Mouse (Mus musculus) embryonic facial prominence, embryonic 11.5 days (tissue): ENCODE measurements around the gene Rere. TPM values are rescaled to one million over a fixed set of nuclear protein-coding genes. Genes with fewer than 3 reads are reported as not detected.

Experiments used
- ATAC-seq: fragments of 200-750 bp; cut with Nextera tagmentation; replicated peaks from 2 replicates; pipeline ENCODE4 v1.8.0; 2017; ENCODE audit warnings: low read depth; ENCODE audit not compliant: insufficient number of reproducible peaks, low FRiP score, low TSS enrichment
- DNase-seq: peaks from one replicate; pipeline ENCODE4 v3.0.0-alpha.2; 2015; ENCODE audit warnings: low spot score
- H3K27ac ChIP-seq: fragments of 300-500 bp; sonication (generic); replicated peaks from 2 replicates; pipeline ENCODE4 v1.5.1; 2014; ENCODE audit warnings: mild to moderate bottlenecking, low read depth, low read length, control low read depth
- H3K27me3 ChIP-seq: fragments of 300-500 bp; sonication (generic); 2 replicates; pipeline ENCODE4 v1.6.1; 2014; ENCODE audit warnings: mild to moderate bottlenecking, low read length, moderate library complexity, mixed read lengths; ENCODE audit not compliant: control insufficient read depth, insufficient read depth
- H3K36me3 ChIP-seq: fragments of 300-500 bp; sonication (generic); replicated peaks from 2 replicates; pipeline ENCODE4 v1.6.1; 2014; ENCODE audit warnings: low read depth, mild to moderate bottlenecking, low read length, moderate library complexity, mixed read lengths; ENCODE audit not compliant: control insufficient read depth, insufficient read depth
- H3K4me1 ChIP-seq: fragments of 300-500 bp; sonication (generic); 2 replicates; pipeline ENCODE4 v1.6.1; 2014; ENCODE audit warnings: low read length, mixed read lengths; ENCODE audit not compliant: control insufficient read depth, insufficient read depth
- H3K4me2 ChIP-seq: fragments of 300-500 bp; sonication (generic); 2 replicates; pipeline ENCODE4 v1.6.1; 2014; ENCODE audit warnings: low read depth, mild to moderate bottlenecking, control low read depth, low read length, moderate library complexity
- H3K4me3 ChIP-seq: fragments of 300-500 bp; sonication (generic); 2 replicates; pipeline ENCODE4 v1.5.1; 2014; ENCODE audit warnings: low read depth, low read length, control low read depth
- H3K9ac ChIP-seq: fragments of 300-500 bp; sonication (generic); replicated peaks from 2 replicates; pipeline ENCODE4 v1.6.1; 2014; ENCODE audit warnings: mild to moderate bottlenecking, control low read depth, low read length
- H3K9me3 ChIP-seq: fragments of 300-500 bp; sonication (generic); replicated peaks from 2 replicates; pipeline ENCODE4 v1.6.1; 2016; ENCODE audit warnings: mild to moderate bottlenecking, low read length, inconsistent platforms, mixed read lengths; ENCODE audit not compliant: control insufficient read depth
- WGBS: fragments of 180-500 bp; shearing (Covaris S2); extraction: QIAGEN DNeasy Blood & Tissue Kit; methylation state at CpG from one replicate; pipeline ENCODE4 v1.1.7; 2014; 5-methylcytosine and 5-hydroxymethylcytosine counted together
- polyA plus RNA-seq: library from polyadenylated mRNA; unstranded; fragments of >200 nt; fragmentation: Nextera tagmentation; extraction: Ambion mirVana; gene quantifications from 2 replicates; pipeline ENCODE4 v1.2.1, GENCODE M21; 2014

Gene Rere
- polyA plus RNA-seq, 1 experiment from 2014 or later = 22.9 TPM

DNA sequence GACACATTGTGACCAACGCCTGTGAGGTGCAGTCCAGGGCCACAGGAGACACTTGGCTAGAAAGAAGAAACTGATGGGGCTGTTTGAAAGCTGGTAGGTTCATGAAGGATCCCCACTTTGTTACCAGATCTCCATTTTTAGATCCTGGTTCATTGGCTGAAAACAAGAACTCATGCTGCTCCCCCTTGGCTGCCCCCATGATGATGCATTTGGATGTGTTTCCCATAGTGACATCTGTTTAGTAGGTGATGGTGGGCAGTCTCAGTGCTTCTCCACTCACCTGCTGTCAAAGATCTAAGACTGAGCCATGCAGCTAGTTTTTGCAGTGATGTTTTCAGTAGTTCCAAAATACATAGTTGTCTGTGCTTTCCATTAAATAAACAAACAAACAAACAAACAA lies 247.0 kb downstream of the Rere start:
- Histone ChIP-seq H3K27me3 (no peaks in the 10 kb centered on the region), H3K4me3 (no peak overlapping the region), H3K36me3 (no peaks in the 10 kb centered on the region; the same call in 1 of the 2 replicates), H3K4me1 (no peaks in the 10 kb centered on the region), H3K27ac (no peak overlapping the region), H3K9ac (no peak overlapping the region), H3K9me3 (no peaks in the 10 kb centered on the region), H3K4me2 (no peak overlapping the region)
- DNase-seq (no peak), ATAC-seq (no peak)
- 89% methylated on average over 1 of the region's 1 CpGs for WGBS

DNA sequence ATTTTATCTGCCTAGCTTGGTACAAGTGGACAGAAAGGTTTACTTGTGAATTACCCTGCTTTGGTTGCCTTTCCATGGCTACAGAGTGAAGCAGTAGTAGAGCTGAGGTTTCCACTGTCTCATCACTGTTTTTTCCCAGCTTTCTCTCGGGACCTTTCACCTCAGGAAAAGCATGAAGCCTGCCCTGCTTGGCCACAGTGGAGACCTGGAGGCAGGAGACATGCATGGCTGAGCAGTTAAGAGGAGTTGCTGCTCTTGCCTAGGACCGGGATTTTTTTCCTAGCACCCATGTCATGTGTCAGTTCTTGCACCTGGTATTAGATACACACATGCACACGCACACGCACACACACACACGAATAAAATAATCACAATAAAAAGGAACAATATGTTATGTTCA lies 247.4 kb downstream of the Rere start:
- no peak for ATAC-seq
- H3K9ac ChIP-seq = no peak overlapping the region
- H3K4me3 ChIP-seq = no peak overlapping the region
- no peak for DNase-seq
- no peaks in the 10 kb centered on the region for H3K4me1 ChIP-seq
- no peak overlapping the region for H3K27ac ChIP-seq
- no peak overlapping the region for H3K4me2 ChIP-seq
- WGBS = 87% methylated on average over 5 of the region's 5 CpGs
- H3K27me3 ChIP-seq = no peaks in the 10 kb centered on the region
- no peaks in the 10 kb centered on the region; the same call in 1 of the 2 replicates for H3K36me3 ChIP-seq
- no peaks in the 10 kb centered on the region for H3K9me3 ChIP-seq

DNA sequence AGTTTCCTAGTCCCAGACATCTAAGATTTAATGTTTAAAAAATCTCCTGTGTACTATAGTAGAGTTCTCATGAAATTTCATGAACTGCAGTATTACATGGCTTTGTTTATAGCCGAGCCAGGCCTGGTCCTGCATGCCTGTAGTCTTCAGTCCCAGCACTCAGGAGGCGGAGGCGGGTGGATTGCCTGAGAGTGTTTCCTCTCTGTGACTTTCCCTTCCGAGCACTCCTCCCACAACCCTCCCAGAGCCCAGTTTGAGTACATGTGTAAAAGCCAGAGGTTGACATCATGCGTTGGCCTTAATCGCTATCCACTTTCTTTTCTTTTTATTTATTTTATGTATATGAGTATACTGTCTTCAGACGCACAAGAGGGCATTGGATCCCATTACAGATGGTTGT lies 250.4 kb downstream of the Rere start:
- Histone ChIP-seq H3K27me3 (no peaks in the 10 kb centered on the region), H3K27ac (no peak overlapping the region), H3K9me3 (no peaks in the 10 kb centered on the region), H3K4me2 (no peak overlapping the region), H3K9ac (no peak overlapping the region), H3K4me1 (no peaks in the 10 kb centered on the region), H3K4me3 (no peak overlapping the region), H3K36me3 (no peaks in the 10 kb centered on the region; the same call in 1 of the 2 replicates)
- no peak for DNase-seq
- ATAC-seq = no peak
- 75% methylated on average over 7 of the region's 7 CpGs for WGBS

DNA sequence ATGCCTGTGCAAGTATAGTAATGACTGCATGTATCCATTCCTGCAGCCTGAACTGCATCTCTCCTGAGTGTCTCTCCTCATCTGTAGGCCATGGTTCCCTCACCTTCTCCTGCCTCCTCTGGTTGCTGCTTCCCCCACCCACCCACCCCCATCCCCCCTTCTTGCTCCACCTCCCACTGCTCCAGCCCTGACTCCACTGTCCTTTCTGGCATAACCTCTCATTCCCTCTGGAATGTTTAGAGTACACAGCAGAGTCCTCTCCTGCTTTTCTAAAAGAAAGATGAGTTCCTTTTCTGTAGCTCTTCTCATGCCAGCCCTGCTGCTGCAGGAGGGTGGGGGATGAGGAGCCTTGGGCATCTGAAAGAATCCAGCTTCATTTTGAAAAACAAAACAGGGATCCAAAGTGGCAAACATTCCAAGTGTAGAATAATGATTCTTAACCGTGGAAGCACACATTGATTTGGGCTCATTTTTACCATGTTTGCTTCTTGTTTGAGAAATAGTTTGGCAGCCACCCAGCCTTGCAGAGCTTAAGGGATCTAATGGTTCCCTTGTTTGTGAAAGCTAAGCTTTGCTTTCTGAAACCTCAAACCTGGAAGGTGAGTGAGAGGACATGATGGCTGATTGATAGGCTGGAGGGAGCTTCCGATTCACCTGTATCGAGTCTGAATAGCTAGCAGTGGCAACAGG lies 255.5 kb downstream of the Rere start:
- 82% methylated on average over 3 of the region's 3 CpGs for WGBS
- Histone ChIP-seq H3K9me3 (no peaks in the 10 kb centered on the region), H3K27ac (no peak overlapping the region), H3K4me1 (no peaks in the 10 kb centered on the region), H3K9ac (no peak overlapping the region), H3K27me3 (no peaks in the 10 kb centered on the region), H3K36me3 (peaks cover 4% of the 10 kb centered on the region), H3K4me2 (no peak overlapping the region), H3K4me3 (no peak overlapping the region)
- ATAC-seq (no peak), DNase-seq (no peak)

DNA sequence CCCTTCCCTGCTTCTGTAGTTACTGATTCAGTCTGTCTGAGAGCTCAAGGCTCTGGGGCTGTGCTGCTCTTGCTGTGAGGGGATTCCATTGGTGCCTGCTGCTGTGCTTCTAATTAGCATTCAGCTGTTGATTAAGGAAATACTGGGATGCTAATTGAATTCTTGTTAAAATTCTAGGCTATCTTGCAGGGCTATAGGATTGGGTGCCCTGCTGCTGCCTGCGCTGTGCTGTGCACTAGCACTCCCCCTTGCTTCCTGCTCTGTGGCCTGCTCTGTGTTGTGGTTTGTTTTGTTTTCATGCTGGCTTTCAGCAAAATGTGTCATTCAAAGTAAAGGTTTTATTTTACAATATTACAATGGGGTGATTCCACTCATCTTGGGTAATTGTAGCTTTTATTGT lies 258.4 kb downstream of the Rere start:
- DNase-seq = no peak
- H3K9ac ChIP-seq = no peak overlapping the region
- no peaks in the 10 kb centered on the region for H3K9me3 ChIP-seq
- H3K4me3 ChIP-seq = no peak overlapping the region
- H3K27ac ChIP-seq = no peak overlapping the region
- no peak overlapping the region for H3K4me2 ChIP-seq
- peaks cover 4% of the 10 kb centered on the region; the same call in 1 of the 2 replicates for H3K36me3 ChIP-seq
- WGBS = 78% methylated on average over 1 of the region's 1 CpGs
- no peaks in the 10 kb centered on the region for H3K4me1 ChIP-seq
- H3K27me3 ChIP-seq = no peaks in the 10 kb centered on the region
- no peak for ATAC-seq

DNA sequence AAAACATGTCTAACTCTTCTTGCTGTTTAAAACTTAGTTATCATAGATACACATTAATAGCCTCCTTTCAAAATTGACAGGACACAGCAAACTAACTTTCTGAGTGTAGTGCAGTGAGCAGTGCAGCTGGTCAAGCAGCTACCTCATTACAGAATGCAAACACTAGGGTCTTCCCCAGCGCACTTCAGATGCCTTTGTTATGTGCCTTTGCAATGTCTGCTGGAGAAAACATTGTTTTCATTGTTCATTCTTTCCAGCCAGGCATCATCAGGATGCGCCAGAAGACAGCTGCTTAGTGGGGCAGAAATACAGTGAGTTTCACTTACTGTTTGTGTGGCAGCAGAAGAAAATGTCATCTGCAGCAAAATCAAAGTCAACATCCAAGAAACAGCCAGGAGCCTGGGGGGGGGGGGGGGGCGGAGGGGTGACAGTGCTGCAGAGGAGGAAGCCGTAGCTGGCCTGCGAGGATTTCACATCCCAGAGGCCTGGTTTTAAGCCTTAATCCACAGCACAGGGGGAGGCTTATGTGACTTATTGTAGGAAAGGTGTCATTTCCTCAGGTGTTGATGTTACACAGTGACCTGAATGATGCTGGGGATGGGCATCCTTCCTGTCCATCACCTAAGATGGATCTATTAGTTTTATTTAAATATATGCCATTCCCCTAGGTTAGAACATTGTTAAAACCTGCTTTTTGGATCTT lies 259.1 kb downstream of the Rere start:
- H3K27me3 ChIP-seq = no peaks in the 10 kb centered on the region
- no peaks in the 10 kb centered on the region for H3K4me1 ChIP-seq
- DNase-seq = no peak
- peaks cover 4% of the 10 kb centered on the region; the same call in 1 of the 2 replicates for H3K36me3 ChIP-seq
- H3K9ac ChIP-seq = no peak overlapping the region
- no peak overlapping the region for H3K4me3 ChIP-seq
- WGBS = 55% methylated on average over 5 of the region's 5 CpGs
- no peak for ATAC-seq
- H3K27ac ChIP-seq = no peak overlapping the region
- H3K9me3 ChIP-seq = no peaks in the 10 kb centered on the region
- no peak overlapping the region for H3K4me2 ChIP-seq

DNA sequence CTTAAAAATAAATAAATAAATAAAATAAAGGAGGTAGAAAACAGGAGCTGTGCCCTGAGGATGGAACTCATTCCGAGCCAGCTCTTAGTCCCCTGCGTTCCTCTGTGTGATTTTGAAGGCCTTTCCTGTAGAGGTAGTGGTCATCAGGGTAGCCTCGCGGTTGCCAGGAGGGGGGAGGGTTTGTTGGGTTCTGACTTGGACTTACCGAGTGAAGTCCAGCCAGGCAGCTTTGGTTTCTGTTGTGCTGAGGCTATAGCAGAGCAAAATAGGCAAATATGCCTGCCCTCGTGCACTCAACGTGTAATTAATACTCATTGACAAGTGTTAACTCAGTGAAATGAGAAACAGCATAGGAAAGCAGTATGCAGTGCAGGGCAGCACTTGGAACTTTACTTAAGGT lies 262.8 kb downstream of the Rere start:
- H3K4me2 ChIP-seq = no peak overlapping the region
- no peak overlapping the region for H3K9ac ChIP-seq
- peaks cover 2% of the 10 kb centered on the region; the same call in 1 of the 2 replicates for H3K36me3 ChIP-seq
- H3K9me3 ChIP-seq = no peaks in the 10 kb centered on the region
- H3K4me1 ChIP-seq = no peaks in the 10 kb centered on the region
- no peak overlapping the region for H3K4me3 ChIP-seq
- no peak overlapping the region for H3K27ac ChIP-seq
- H3K27me3 ChIP-seq = no peaks in the 10 kb centered on the region
- no peak for ATAC-seq
- WGBS = 84% methylated on average over 7 of the region's 7 CpGs
- DNase-seq = no peak

DNA sequence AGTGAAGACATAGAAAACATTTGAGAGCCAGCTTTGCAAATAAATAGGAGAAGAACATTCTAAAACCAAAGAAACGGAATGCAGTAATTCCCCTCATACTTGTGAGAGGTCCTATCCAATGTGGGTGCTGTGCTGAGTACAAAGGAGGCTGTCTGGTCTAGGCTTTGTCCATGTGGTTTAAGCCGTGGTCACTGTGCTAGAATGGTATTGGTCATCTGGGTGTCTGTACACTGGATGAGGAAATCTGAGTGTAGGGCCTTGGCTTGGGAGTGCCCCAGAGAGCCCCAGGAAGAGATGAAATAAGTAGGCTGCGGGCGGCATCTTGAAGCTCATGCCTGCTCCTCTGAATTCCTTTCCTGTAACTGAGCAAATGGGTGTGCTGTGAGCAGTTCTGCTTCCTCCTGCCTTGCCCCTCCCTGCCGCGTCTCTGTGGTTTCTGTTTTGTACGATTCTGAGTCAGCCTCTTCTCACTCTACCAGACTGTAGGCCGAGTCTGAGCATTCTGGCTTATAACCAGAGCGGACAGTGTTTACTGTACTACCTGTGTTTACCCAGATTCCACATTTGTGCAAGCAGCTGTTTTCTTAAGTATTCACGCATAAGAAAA lies 263.3 kb downstream of the Rere start:
- no peak for DNase-seq
- H3K4me1 ChIP-seq = no peaks in the 10 kb centered on the region
- no peaks in the 10 kb centered on the region for H3K27me3 ChIP-seq
- H3K9me3 ChIP-seq = no peaks in the 10 kb centered on the region
- H3K36me3 ChIP-seq = peaks cover 2% of the 10 kb centered on the region; the same call in 1 of the 2 replicates
- H3K27ac ChIP-seq = no peak overlapping the region
- ATAC-seq = no peak
- 80% methylated on average over 10 of the region's 10 CpGs for WGBS
- H3K9ac ChIP-seq = no peak overlapping the region
- no peak overlapping the region for H3K4me2 ChIP-seq
- H3K4me3 ChIP-seq = no peak overlapping the region
